Mouse (Mus musculus) C2C12 (cell line): ENCODE results near the gene Zfp777.

Experiments
- CEBPB ChIP-seq: IDR thresholded peaks from one replicate; pipeline ENCODE4 v1.6.1; 2011; ENCODE audit warnings: low read depth, mild to moderate bottlenecking, control low read depth, moderate library complexity
- CTCF ChIP-seq: IDR thresholded peaks from one replicate; pipeline ENCODE4 v1.5.1; 2011; ENCODE audit not compliant: control insufficient read depth, insufficient read depth, insufficient read length
- MAX ChIP-seq: IDR thresholded peaks from one replicate; pipeline ENCODE4 v1.6.1; 2011; ENCODE audit warnings: mild to moderate bottlenecking, control low read depth
- MYOD1 ChIP-seq: IDR thresholded peaks from one replicate; pipeline ENCODE4 v1.6.1; 2011; ENCODE audit warnings: low read depth; ENCODE audit not compliant: control insufficient read depth, insufficient read length
- MYOG ChIP-seq: IDR thresholded peaks from one replicate; pipeline ENCODE4 v1.6.1; 2011; ENCODE audit not compliant: control insufficient read depth, insufficient read length; ENCODE audit errors: extremely low read depth
- USF1 ChIP-seq: IDR thresholded peaks from one replicate; pipeline ENCODE4 v1.6.1; 2011; ENCODE audit warnings: low read depth, mild to moderate bottlenecking, control low read depth, moderate library complexity

DNA sequence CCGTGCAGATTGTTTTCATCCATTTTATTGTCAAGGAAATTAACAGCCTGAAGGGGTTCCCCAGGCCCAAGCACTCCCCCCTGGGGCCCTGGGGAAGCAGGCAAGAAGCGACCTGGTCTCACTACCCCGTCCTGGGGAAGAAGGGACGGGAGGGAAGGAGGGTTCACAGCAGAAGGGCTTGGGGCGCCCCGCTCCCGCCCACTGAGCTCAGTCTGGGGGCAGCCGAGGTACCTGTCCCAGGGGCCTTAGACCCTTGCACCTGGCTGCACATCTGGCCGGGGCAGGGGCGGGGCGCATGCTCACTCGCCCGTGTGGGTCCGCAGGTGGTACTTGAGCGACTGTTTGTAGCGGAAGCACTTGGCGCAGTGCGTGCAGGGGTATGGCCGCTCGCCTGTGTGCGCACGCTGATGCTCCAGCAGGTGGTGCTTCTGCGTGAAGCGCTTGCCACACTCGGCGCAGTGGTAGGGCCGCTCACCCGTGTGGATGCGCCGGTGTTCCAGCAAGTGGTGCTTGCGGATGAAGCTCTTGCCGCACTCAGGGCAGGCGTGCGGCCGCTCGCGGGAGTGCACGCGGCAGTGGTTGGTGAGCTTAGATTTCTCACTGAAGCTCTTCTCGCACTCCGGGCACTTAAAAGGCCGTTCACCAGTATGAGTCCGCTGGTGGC is 24.2 kb downstream of the Zfp777 start:
- TF ChIP-seq USF1 (no peak), CTCF (no peak), MAX (no peak), MYOD1 (no peak), CEBPB (no peak), MYOG (no peak)
